Mouse (Mus musculus): ENCODE measurements around the gene Crebrf. TPM values are rescaled to one million over a fixed set of nuclear protein-coding genes. Genes with fewer than 3 reads are reported as not detected.

The Crebrf gene
- total and polyA plus RNA-seq, 2 experiments from 2014 or later = 11.8 to 23.8 TPM

GRCm38 (mm10) chr17:26717868-26718267, 2.4 kb downstream of the Crebrf start:
- no peak for TF ChIP-seq EP300 (IDR thresholded peaks at IDR 0.05; ENCODE audit: low read depth)
- TF ChIP-seq CTCF (IDR thresholded peaks at IDR 0.05; ENCODE audit: low read depth) = 0 out of 2 replicates have a peak, but pooled peaks have one; percentile 14
- no peak overlapping the region for H3K4me3 ChIP-seq (ENCODE audit: low read depth, low read length)
- H3K27me3 ChIP-seq (ENCODE audit: control insufficient read depth, insufficient read depth, low read length) = no peaks in the 10 kb centered on the region
- peaks cover 9% of the 10 kb centered on the region; the same call in 1 of the 2 replicates for H3K4me1 ChIP-seq (ENCODE audit: control insufficient read depth, insufficient read depth)
- no peak overlapping the region for H3K27ac ChIP-seq (ENCODE audit: low read depth)
- ATAC-seq (ENCODE audit: insufficient read depth, low read depth) (no peak), DNase-seq (ENCODE audit: low spot score) (no peak)
- WGBS = 58% methylated on average over 2 of the region's 2 CpGs
- no peak overlapping the region for H3K9ac ChIP-seq (replicated peaks; ENCODE audit: low read depth, low read length)
- H3K36me3 ChIP-seq (replicated peaks; ENCODE audit: control insufficient read depth, insufficient read depth, low read length) = no peaks in the 10 kb centered on the region
- no peak overlapping the region for H3K4me2 ChIP-seq (ENCODE audit: low read depth, low read length)
- no peaks in the 10 kb centered on the region for H3K9me3 ChIP-seq (replicated peaks; ENCODE audit: control insufficient read depth, low read length)

DNA sequence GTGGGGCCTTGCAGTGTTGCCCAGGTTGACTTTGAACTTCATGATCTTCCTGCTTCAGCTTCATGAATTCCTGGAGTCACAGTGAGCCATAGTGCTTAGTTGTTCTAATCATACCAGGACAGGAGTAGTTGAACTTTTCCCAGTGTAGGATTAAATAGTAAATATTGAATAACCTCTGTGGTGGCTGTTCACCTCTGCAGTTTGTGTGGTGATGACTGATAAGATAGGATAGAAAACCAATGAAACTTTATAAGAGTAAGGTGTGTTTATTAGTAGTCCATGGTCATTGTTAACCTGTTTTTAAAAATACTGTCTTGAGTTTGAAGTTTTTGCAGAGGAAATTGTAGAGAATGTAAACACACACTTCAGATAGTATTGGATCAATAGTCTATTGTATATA, 4.0 kb downstream of the Crebrf start:
- TF ChIP-seq EP300 (IDR thresholded peaks at IDR 0.05; ENCODE audit: low read depth) (no peak), CTCF (IDR thresholded peaks at IDR 0.05; ENCODE audit: low read depth) (no peak)
- Histone ChIP-seq H3K4me2 (ENCODE audit: low read depth, low read length) (no peak overlapping the region), H3K27ac (ENCODE audit: low read depth) (no peak overlapping the region), H3K27me3 (ENCODE audit: control insufficient read depth, insufficient read depth, low read length) (no peaks in the 10 kb centered on the region), H3K4me1 (ENCODE audit: control insufficient read depth, insufficient read depth) (peaks cover 6% of the 10 kb centered on the region; the same call in 1 of the 2 replicates), H3K36me3 (replicated peaks; ENCODE audit: control insufficient read depth, insufficient read depth, low read length) (no peaks in the 10 kb centered on the region), H3K9ac (replicated peaks; ENCODE audit: low read depth, low read length) (no peak overlapping the region), H3K9me3 (replicated peaks; ENCODE audit: control insufficient read depth, low read length) (no peaks in the 10 kb centered on the region), H3K4me3 (ENCODE audit: low read depth, low read length) (no peak overlapping the region)
- no peak for DNase-seq (ENCODE audit: low spot score)
- no peak for ATAC-seq (ENCODE audit: insufficient read depth, low read depth)

DNA sequence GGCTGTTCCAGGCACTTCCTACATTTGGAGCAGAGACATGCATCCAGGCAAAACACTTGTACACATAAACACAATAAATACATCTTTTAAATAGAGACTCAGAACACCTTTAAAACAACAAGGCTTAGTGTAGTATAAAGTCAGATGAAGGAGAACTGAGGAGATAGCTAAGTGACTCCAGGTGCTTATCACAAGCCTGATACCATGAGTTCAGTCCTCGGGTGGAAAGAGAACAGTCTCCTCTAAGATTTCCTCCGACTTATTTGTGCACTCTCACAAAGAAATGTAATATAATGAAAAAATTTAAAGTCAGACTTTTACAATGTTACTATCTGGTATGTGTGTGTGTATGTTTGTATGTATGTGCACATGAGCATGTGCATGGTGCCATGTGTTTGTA, 6.4 kb downstream of the Crebrf start:
- TF ChIP-seq CTCF (IDR thresholded peaks at IDR 0.05; ENCODE audit: low read depth) (no peak), EP300 (IDR thresholded peaks at IDR 0.05; ENCODE audit: low read depth) (no peak)
- Histone ChIP-seq H3K27me3 (ENCODE audit: control insufficient read depth, insufficient read depth, low read length) (no peaks in the 10 kb centered on the region), H3K36me3 (replicated peaks; ENCODE audit: control insufficient read depth, insufficient read depth, low read length) (no peaks in the 10 kb centered on the region), H3K27ac (ENCODE audit: low read depth) (no peak overlapping the region), H3K9ac (replicated peaks; ENCODE audit: low read depth, low read length) (no peak overlapping the region), H3K9me3 (replicated peaks; ENCODE audit: control insufficient read depth, low read length) (no peaks in the 10 kb centered on the region), H3K4me3 (ENCODE audit: low read depth, low read length) (no peak overlapping the region), H3K4me1 (ENCODE audit: control insufficient read depth, insufficient read depth) (peaks cover 9% of the 10 kb centered on the region; the same call in 1 of the 2 replicates), H3K4me2 (ENCODE audit: low read depth, low read length) (no peak overlapping the region)
- 30% methylated on average over 2 of the region's 2 CpGs for WGBS
- ATAC-seq (ENCODE audit: insufficient read depth, low read depth) = no peak
- no peak for DNase-seq (ENCODE audit: low spot score)

- H3K4me1 ChIP-seq (ENCODE audit: control insufficient read depth, insufficient read depth) = peaks cover 12% of the 10 kb centered on the region
- no peaks in the 10 kb centered on the region for H3K9me3 ChIP-seq (replicated peaks; ENCODE audit: control insufficient read depth, low read length)
- H3K27me3 ChIP-seq (ENCODE audit: control insufficient read depth, insufficient read depth, low read length) = no peaks in the 10 kb centered on the region
- H3K4me3 ChIP-seq (ENCODE audit: low read depth, low read length) = no peak overlapping the region
- WGBS = 27% methylated on average over 1 of the region's 1 CpGs
- ATAC-seq (ENCODE audit: insufficient read depth, low read depth) (no peak), DNase-seq (ENCODE audit: low spot score) (no peak)
- no peak overlapping the region for H3K27ac ChIP-seq (ENCODE audit: low read depth)
- no peaks in the 10 kb centered on the region for H3K36me3 ChIP-seq (replicated peaks; ENCODE audit: control insufficient read depth, insufficient read depth, low read length)
- no peak overlapping the region for H3K4me2 ChIP-seq (ENCODE audit: low read depth, low read length)
- no peak for TF ChIP-seq CTCF (IDR thresholded peaks at IDR 0.05; ENCODE audit: low read depth)
- no peak for TF ChIP-seq EP300 (IDR thresholded peaks at IDR 0.05; ENCODE audit: low read depth)
- H3K9ac ChIP-seq (replicated peaks; ENCODE audit: low read depth, low read length) = no peak overlapping the region
These were observed 9.3 kb downstream of the Crebrf start for GRCm38 (mm10) chr17:26724790-26725189.

DNA sequence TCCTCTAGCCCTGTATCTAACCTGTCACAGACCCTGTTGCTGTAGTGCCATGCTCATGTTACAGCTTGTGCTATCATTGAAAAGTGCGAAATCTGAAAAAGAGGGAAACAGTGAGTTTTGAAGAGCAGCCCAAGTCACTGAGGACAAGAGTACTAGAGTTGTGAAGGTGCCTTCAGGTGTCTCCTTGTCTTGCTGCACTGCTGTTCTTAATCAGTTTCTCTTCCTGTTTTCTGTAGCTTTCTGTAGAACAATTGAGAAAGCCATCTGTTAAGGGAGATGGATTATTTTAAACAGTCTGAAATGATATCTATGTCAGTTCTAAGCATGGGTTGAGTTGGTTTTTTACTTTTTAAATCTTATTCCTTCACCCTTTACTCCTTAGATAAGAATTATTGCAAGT, 11.2 kb downstream of the Crebrf start:
- peaks cover 12% of the 10 kb centered on the region for H3K4me1 ChIP-seq (ENCODE audit: control insufficient read depth, insufficient read depth)

DNA sequence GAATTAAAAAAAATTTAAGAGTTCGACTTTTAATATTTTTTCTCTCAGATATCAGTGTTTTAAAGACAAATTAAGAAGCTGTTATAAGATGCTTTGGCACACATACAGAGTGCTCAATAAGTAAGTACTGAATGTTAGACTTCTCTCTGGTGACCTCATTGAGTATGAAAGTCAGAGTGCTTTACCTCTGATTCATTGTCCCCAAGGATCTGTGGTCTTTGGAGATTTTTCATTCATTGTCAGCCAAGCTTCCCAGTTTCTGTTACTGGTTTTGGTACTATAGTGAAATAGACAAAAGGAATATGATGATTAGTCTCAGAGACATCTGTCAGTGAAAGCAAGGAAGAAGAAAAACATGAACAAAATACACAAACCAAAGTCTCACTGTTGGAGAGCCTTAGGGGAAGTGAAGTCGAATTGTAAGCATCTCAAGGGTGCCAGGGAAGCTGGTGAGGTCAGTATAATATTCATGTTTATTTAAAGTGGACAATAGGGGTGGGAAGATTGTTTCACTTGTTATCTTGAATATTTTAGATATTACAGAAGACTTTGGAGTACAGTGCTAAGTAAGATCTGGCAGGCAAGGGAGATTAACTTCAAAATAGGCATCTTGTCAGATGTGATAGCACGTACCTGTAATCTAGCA, 11.8 kb downstream of the Crebrf start:
- Histone ChIP-seq H3K9me3 (replicated peaks; ENCODE audit: control insufficient read depth, low read length) (no peaks in the 10 kb centered on the region), H3K9ac (replicated peaks; ENCODE audit: low read depth, low read length) (no peak overlapping the region), H3K27ac (ENCODE audit: low read depth) (no peak overlapping the region), H3K36me3 (replicated peaks; ENCODE audit: control insufficient read depth, insufficient read depth, low read length) (no peaks in the 10 kb centered on the region), H3K4me1 (ENCODE audit: control insufficient read depth, insufficient read depth) (peaks cover 12% of the 10 kb centered on the region), H3K27me3 (ENCODE audit: control insufficient read depth, insufficient read depth, low read length) (no peaks in the 10 kb centered on the region), H3K4me3 (ENCODE audit: low read depth, low read length) (no peak overlapping the region), H3K4me2 (ENCODE audit: low read depth, low read length) (no peak overlapping the region)
- TF ChIP-seq CTCF (IDR thresholded peaks at IDR 0.05; ENCODE audit: low read depth) = no peak
- no peak for TF ChIP-seq EP300 (IDR thresholded peaks at IDR 0.05; ENCODE audit: low read depth)
- peak; percentile 24 for DNase-seq (ENCODE audit: low spot score)
- no peak for ATAC-seq (ENCODE audit: insufficient read depth, low read depth)
- WGBS = 35% methylated on average over 3 of the region's 3 CpGs

More for the DNA sequence above, 11.2 kb downstream of the Crebrf start:
- H3K4me3 ChIP-seq (ENCODE audit: low read depth, low read length) = no peak overlapping the region
- no peaks in the 10 kb centered on the region for H3K27me3 ChIP-seq (ENCODE audit: control insufficient read depth, insufficient read depth, low read length)
- no peak overlapping the region for H3K9ac ChIP-seq (replicated peaks; ENCODE audit: low read depth, low read length)
- no peaks in the 10 kb centered on the region for H3K36me3 ChIP-seq (replicated peaks; ENCODE audit: control insufficient read depth, insufficient read depth, low read length)
- ATAC-seq (ENCODE audit: insufficient read depth, low read depth) = no peak
- H3K27ac ChIP-seq (ENCODE audit: low read depth) = no peak overlapping the region
- no peak for DNase-seq (ENCODE audit: low spot score)
- H3K9me3 ChIP-seq (replicated peaks; ENCODE audit: control insufficient read depth, low read length) = no peaks in the 10 kb centered on the region
- WGBS = 54% methylated on average over 1 of the region's 1 CpGs
- H3K4me2 ChIP-seq (ENCODE audit: low read depth, low read length) = no peak overlapping the region
- TF ChIP-seq CTCF (IDR thresholded peaks at IDR 0.05; ENCODE audit: low read depth) (no peak), EP300 (IDR thresholded peaks at IDR 0.05; ENCODE audit: low read depth) (no peak)

Data from heart, postnatal 0 days (tissue).